Mouse (Mus musculus) erythroblast, embryonic 14.5 days (primary cell): ENCODE measurements around the gene Gpr108. TPM values are rescaled to one million over a fixed set of nuclear protein-coding genes. Genes with fewer than 3 reads are reported as not detected.
A peak's percentile ranks its signal among the peaks of the same experiment; 100 is the strongest.

Experiments used
- H3K27me3 ChIP-seq: 2 replicates; pipeline ENCODE4 v1.6.1; 2012; ENCODE audit warnings: inconsistent platforms; ENCODE audit not compliant: control insufficient read depth
- H3K36me3 ChIP-seq: 2 replicates; pipeline ENCODE4 v1.6.1; 2012; ENCODE audit warnings: mild to moderate bottlenecking, inconsistent platforms; ENCODE audit not compliant: control insufficient read depth
- H3K4me1 ChIP-seq: 2 replicates; pipeline ENCODE4 v1.6.1; 2012; ENCODE audit warnings: inconsistent platforms; ENCODE audit not compliant: control insufficient read depth
- H3K4me3 ChIP-seq: replicated peaks from 2 replicates; pipeline ENCODE3; 2012; ENCODE audit warnings: moderate library complexity, mild to moderate bottlenecking, inconsistent platforms
- H3K9me3 ChIP-seq: 2 replicates; pipeline ENCODE4 v1.6.1; 2012; ENCODE audit warnings: low read length, inconsistent platforms, mixed read lengths; ENCODE audit not compliant: control insufficient read depth
- GATA1 ChIP-seq: IDR thresholded peaks from 2 replicates; pipeline ENCODE4 v1.6.1; 2012; ENCODE audit warnings: low read length, inconsistent platforms, mixed read lengths
- TAL1 ChIP-seq: IDR thresholded peaks from 3 replicates; pipeline ENCODE4 v1.6.1; 2012; ENCODE audit warnings: low read length, inconsistent platforms, mixed read lengths
- polyA plus RNA-seq: library from polyadenylated mRNA; stranded (reverse); fragments of >175 nt; gene quantifications from 2 replicates; pipeline ENCODE4 v1.2.3, GENCODE M21; 2012

Gpr108 gene
- polyA plus RNA-seq, 1 experiment = 1.4 TPM

GRCm38 (mm10) chr17:57261796-57262195 lies 13.6 kb upstream of the Gpr108 start:
- H3K36me3 ChIP-seq = peaks cover 3% of the 10 kb centered on the region; the same call in 1 of the 2 replicates
- no peaks in the 10 kb centered on the region for H3K9me3 ChIP-seq
- H3K4me3 ChIP-seq = no peak overlapping the region
- peaks cover 19% of the 10 kb centered on the region for H3K4me1 ChIP-seq
- TF ChIP-seq TAL1 = no peak
- no peak for TF ChIP-seq GATA1
- H3K27me3 ChIP-seq = no peaks in the 10 kb centered on the region

DNA sequence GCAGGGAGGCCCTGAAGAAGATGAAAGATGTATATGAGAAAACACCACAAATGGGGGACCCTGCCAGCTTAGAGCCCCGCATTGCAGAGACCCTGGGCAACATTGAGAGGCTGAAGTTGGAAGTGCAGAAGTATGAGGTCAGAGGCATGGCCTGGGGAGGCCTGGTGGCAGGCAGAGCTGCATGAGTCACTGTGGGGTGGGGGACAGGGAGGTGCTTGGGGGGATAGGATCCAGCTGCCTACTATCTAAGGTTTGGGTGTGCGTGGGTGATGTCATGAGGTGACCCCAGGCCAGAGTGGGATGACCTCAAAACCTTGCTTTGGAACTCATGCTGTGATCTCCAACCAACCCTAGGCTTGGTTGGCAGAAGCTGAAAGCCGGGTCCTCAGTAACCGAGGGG lies 13.0 kb upstream of the Gpr108 start:
- peaks cover 3% of the 10 kb centered on the region; the same call in 1 of the 2 replicates for H3K36me3 ChIP-seq
- H3K4me1 ChIP-seq = peaks cover 19% of the 10 kb centered on the region
- no peaks in the 10 kb centered on the region for H3K9me3 ChIP-seq
- no peaks in the 10 kb centered on the region for H3K27me3 ChIP-seq
- no peak overlapping the region for H3K4me3 ChIP-seq
- TF ChIP-seq TAL1 (no peak), GATA1 (no peak)

DNA sequence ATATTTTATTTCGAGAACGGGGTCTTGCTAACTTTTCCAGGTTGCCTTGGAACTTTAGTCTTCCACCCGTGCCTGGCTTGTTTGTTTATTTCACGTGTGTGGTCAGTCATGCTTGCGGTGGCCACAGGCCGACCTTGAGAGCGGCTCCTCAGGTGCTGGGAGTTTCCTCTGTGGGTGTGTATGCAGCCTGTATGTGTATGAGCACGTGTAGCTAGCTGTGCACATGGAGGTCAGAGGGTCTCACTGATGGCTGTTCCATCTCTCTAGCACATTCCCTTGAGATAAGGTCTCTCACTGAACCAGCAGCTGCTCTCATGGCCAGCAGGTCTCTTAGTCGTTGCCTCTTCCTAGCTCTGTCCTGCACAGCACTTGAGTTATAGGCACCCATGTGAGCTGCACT lies 12.1 kb upstream of the Gpr108 start:
- H3K36me3 ChIP-seq = peaks cover 3% of the 10 kb centered on the region; the same call in 1 of the 2 replicates
- no peak overlapping the region for H3K4me3 ChIP-seq
- TF ChIP-seq GATA1 (no peak), TAL1 (no peak)
- no peaks in the 10 kb centered on the region for H3K9me3 ChIP-seq
- H3K27me3 ChIP-seq = no peaks in the 10 kb centered on the region
- peaks cover 15% of the 10 kb centered on the region for H3K4me1 ChIP-seq

GRCm38 (mm10) chr17:57259742-57260141 lies 11.5 kb upstream of the Gpr108 start:
- TF ChIP-seq GATA1 (no peak), TAL1 (no peak)
- Histone ChIP-seq H3K4me1 (peaks cover 9% of the 10 kb centered on the region), H3K4me3 (no peak overlapping the region), H3K27me3 (no peaks in the 10 kb centered on the region), H3K9me3 (no peaks in the 10 kb centered on the region), H3K36me3 (peaks cover 3% of the 10 kb centered on the region; the same call in 1 of the 2 replicates)

GRCm38 (mm10) chr17:57258191-57258590 lies 9.9 kb upstream of the Gpr108 start:
- H3K4me3 ChIP-seq = no peak overlapping the region
- TF ChIP-seq TAL1 = no peak
- TF ChIP-seq GATA1 = no peak
- peaks cover 8% of the 10 kb centered on the region; the same call in 1 of the 2 replicates for H3K36me3 ChIP-seq
- peaks cover 2% of the 10 kb centered on the region for H3K4me1 ChIP-seq
- no peaks in the 10 kb centered on the region for H3K27me3 ChIP-seq
- no peaks in the 10 kb centered on the region for H3K9me3 ChIP-seq

DNA sequence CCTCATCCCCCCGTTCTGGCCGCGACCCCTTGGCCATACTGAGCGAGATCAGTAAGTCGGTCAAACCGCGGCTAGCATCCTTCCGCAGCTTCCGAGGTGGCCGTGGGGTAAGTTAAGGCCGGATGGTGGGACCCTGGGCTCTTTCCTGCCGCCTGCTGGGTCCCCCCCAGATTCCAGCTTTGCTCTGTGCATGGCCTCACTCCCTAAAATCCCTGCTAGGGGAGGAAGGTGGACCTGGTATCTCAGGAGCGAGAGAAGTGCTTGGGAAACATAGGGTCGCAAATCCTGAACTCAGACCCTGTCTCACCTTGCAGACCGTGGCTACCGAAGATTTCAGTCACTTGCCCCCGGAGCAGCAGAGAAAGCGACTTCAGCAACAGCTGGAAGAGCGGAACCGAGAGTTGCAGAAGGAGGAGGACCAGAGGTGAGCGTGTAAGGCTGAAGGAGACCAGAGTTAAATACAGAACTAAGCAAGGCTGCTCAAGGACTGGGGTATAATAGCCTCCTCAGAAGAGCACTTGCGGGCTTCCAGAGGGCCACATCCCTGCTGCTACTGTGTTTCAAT lies 8.8 kb upstream of the Gpr108 start:
- no peak overlapping the region for H3K4me3 ChIP-seq
- H3K27me3 ChIP-seq = no peaks in the 10 kb centered on the region
- TF ChIP-seq TAL1 = no peak
- no peak for TF ChIP-seq GATA1
- peaks cover 7% of the 10 kb centered on the region; the same call in 1 of the 2 replicates for H3K36me3 ChIP-seq
- no peaks in the 10 kb centered on the region for H3K9me3 ChIP-seq
- H3K4me1 ChIP-seq = peaks cover 2% of the 10 kb centered on the region

GRCm38 (mm10) chr17:57255354-57255753 lies 7.1 kb upstream of the Gpr108 start:
- H3K27me3 ChIP-seq = peaks cover 12% of the 10 kb centered on the region
- peaks cover 7% of the 10 kb centered on the region; the same call in 1 of the 2 replicates for H3K36me3 ChIP-seq
- no peak for TF ChIP-seq TAL1
- no peak for TF ChIP-seq GATA1
- H3K4me3 ChIP-seq = no peak overlapping the region
- no peaks in the 10 kb centered on the region for H3K9me3 ChIP-seq
- peaks cover 4% of the 10 kb centered on the region for H3K4me1 ChIP-seq

GRCm38 (mm10) chr17:57253306-57253705 lies 5.1 kb upstream of the Gpr108 start:
- Histone ChIP-seq H3K27me3 (peaks cover 23% of the 10 kb centered on the region), H3K9me3 (no peaks in the 10 kb centered on the region), H3K36me3 (peaks cover 7% of the 10 kb centered on the region; the same call in 1 of the 2 replicates), H3K4me3 (no peak overlapping the region), H3K4me1 (peaks cover 24% of the 10 kb centered on the region)
- TF ChIP-seq TAL1 (no peak), GATA1 (no peak)

- peaks cover 7% of the 10 kb centered on the region; the same call in 1 of the 2 replicates for H3K36me3 ChIP-seq
- H3K9me3 ChIP-seq = no peaks in the 10 kb centered on the region
- TF ChIP-seq TAL1 = no peak
- H3K4me3 ChIP-seq = no peak overlapping the region
- peaks cover 40% of the 10 kb centered on the region for H3K4me1 ChIP-seq
- H3K27me3 ChIP-seq = peaks cover 23% of the 10 kb centered on the region
These were observed 3.2 kb upstream of the Gpr108 start for GRCm38 (mm10) chr17:57251431-57251830.

- Histone ChIP-seq H3K4me1 (peaks cover 47% of the 10 kb centered on the region), H3K9me3 (no peaks in the 10 kb centered on the region), H3K36me3 (peaks cover 9% of the 10 kb centered on the region), H3K4me3 (peak overlapping the region; percentile 68), H3K27me3 (peaks cover 23% of the 10 kb centered on the region)
- no peak for TF ChIP-seq TAL1
These were observed 2.4 kb upstream of the Gpr108 start for GRCm38 (mm10) chr17:57250461-57251160.
